ENCODE assay signal across 9 mouse cellular contexts in the genomic region with DNA sequence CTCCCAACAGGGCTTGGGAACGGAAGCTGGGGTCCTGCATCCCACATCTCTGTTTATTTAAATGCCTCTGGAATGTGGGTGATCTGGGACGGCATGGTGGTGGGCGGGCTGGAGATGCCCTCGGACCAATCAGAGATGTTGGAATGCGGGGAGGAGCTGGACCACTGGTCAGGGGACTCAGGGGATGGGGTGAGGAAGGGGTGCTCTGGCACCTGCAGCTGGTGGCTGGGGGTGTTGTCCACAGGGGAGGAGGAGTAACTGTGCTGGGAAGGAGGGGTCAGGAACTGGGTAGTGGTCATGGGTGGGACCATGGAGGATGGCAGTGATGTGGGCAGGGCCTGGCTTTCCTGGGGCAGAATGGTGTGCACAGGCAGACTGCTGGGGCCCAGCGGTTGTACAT. TPM values are rescaled to one million over a fixed set of nuclear protein-coding genes. Genes with fewer than 3 reads are reported as not detected.
DNase-seq lines count a peak whose midpoint lies in the region; ATAC-seq and TF ChIP-seq lines count a peak whose summit lies in the region.
"Had no signal": no experiment of that assay in that cellular context is flagged by ENCODE, and none has a peak within 500 bp of the region (broad histone marks: within the 10 kb centered on the region; RNA-seq: fewer than 3 reads in every experiment).

No protein-coding gene starts in this region.

- ATAC-seq in forebrain, embryonic 13.5 days: no peak
- 0 out of 2 replicates have a peak, but pooled peaks have one; percentile 25 for ATAC-seq in neural tube, embryonic 12.5 days (ENCODE audit: low FRiP score, low read depth)
- no peak for ATAC-seq in limb, embryonic 15.5 days (ENCODE audit: insufficient number of reproducible peaks, low FRiP score, low TSS enrichment, low read depth)
- peak; percentile 13; the same call in 1 of the 2 replicates for ATAC-seq in stomach, postnatal 0 days (ENCODE audit: low FRiP score, low TSS enrichment)
- no peak for ATAC-seq in CD4-positive, CD25-positive, alpha-beta regulatory T cell, adult 4 months

- no peak overlapping the region for H3K4me3 ChIP-seq in forebrain, embryonic 10.5 days
- H3K4me3 ChIP-seq in forebrain, embryonic 13.5 days: no peak overlapping the region
- H3K4me3 ChIP-seq in neural tube, embryonic 12.5 days: no peak overlapping the region
- H3K4me3 ChIP-seq in limb, embryonic 15.5 days: no peak overlapping the region
- H3K4me3 ChIP-seq in stomach, postnatal 0 days (ENCODE audit: low read depth, low read length): no peak overlapping the region

- DNase-seq in forebrain, embryonic 10.5 days (ENCODE audit: extremely low spot score, low spot score): no peak
- DNase-seq in neural tube, embryonic 10.5 days (ENCODE audit: extremely low spot score, low spot score): no peak
- DNase-seq in stomach, postnatal 0 days (ENCODE audit: low spot score): no peak
- no peak for DNase-seq in gastrocnemius, adult 8-10 months (ENCODE audit: low spot score in 2 of 2)

- no peak overlapping the region for H3K9ac ChIP-seq in forebrain, embryonic 13.5 days
- H3K9ac ChIP-seq in neural tube, embryonic 12.5 days: no peak overlapping the region
- H3K9ac ChIP-seq in limb, embryonic 15.5 days: no peak overlapping the region
- no peak overlapping the region; the same call in 1 of the 2 replicates for H3K9ac ChIP-seq in stomach, postnatal 0 days (ENCODE audit: low read length)

- no peak for TF ChIP-seq EP300 in stomach, postnatal 0 days (optimal IDR thresholded peaks at IDR 0.05)

- no peaks in the 10 kb centered on the region for H3K27me3 ChIP-seq in forebrain, embryonic 10.5 days (ENCODE audit: poor library complexity, severe bottlenecking)
- no peaks in the 10 kb centered on the region for H3K27me3 ChIP-seq in forebrain, embryonic 13.5 days
- no peaks in the 10 kb centered on the region; the same call in 1 of the 2 replicates for H3K27me3 ChIP-seq in neural tube, embryonic 12.5 days (replicated peaks)
- H3K27me3 ChIP-seq in limb, embryonic 15.5 days: no peaks in the 10 kb centered on the region
- H3K27me3 ChIP-seq in stomach, postnatal 0 days (ENCODE audit: control insufficient read depth, insufficient read depth, low read length): no peaks in the 10 kb centered on the region

- H3K27ac ChIP-seq in forebrain, embryonic 10.5 days: peak overlapping the region; percentile 44
- no peak overlapping the region for H3K27ac ChIP-seq in forebrain, embryonic 13.5 days
- no peak overlapping the region for H3K27ac ChIP-seq in neural tube, embryonic 12.5 days
- H3K27ac ChIP-seq in limb, embryonic 15.5 days: 0 out of 2 replicates have a peak overlapping the region, but pooled peaks have one; percentile 11
- H3K27ac ChIP-seq in stomach, postnatal 0 days (replicated peaks): peak overlapping the region; percentile 30
- H3K27ac ChIP-seq: macrophage had no signal

- TF ChIP-seq CTCF in stomach, postnatal 0 days (IDR thresholded peaks at IDR 0.05; ENCODE audit: low read depth): no peak

- peaks cover 73% of the 10 kb centered on the region for H3K36me3 ChIP-seq in forebrain, embryonic 10.5 days (replicated peaks)
- H3K36me3 ChIP-seq in forebrain, embryonic 13.5 days (ENCODE audit: poor library complexity, severe bottlenecking): peaks cover 68% of the 10 kb centered on the region
- H3K36me3 ChIP-seq in neural tube, embryonic 12.5 days: peaks cover 58% of the 10 kb centered on the region
- peaks cover 64% of the 10 kb centered on the region for H3K36me3 ChIP-seq in limb, embryonic 15.5 days
- H3K36me3 ChIP-seq in stomach, postnatal 0 days (ENCODE audit: control insufficient read depth, insufficient read depth, low read length): peaks cover 30% of the 10 kb centered on the region

- H3K4me1 ChIP-seq in forebrain, embryonic 10.5 days: peaks cover 29% of the 10 kb centered on the region
- 0 out of 2 replicates have a peak, but pooled peaks cover 3% of the 10 kb centered on the region for H3K4me1 ChIP-seq in forebrain, embryonic 13.5 days
- peaks cover 12% of the 10 kb centered on the region for H3K4me1 ChIP-seq in neural tube, embryonic 12.5 days
- H3K4me1 ChIP-seq in limb, embryonic 15.5 days: peaks cover 25% of the 10 kb centered on the region
- peaks cover 3% of the 10 kb centered on the region; the same call in 1 of the 2 replicates for H3K4me1 ChIP-seq in stomach, postnatal 0 days (replicated peaks; ENCODE audit: control insufficient read depth, insufficient read depth)

- H3K4me2 ChIP-seq in forebrain, embryonic 13.5 days: no peak overlapping the region
- H3K4me2 ChIP-seq in neural tube, embryonic 12.5 days (replicated peaks): no peak overlapping the region
- H3K4me2 ChIP-seq in limb, embryonic 15.5 days: no peak overlapping the region
- no peak overlapping the region for H3K4me2 ChIP-seq in stomach, postnatal 0 days (replicated peaks; ENCODE audit: low read depth)

- WGBS in forebrain, embryonic 10.5 days: 35% methylated on average over 6 of the region's 6 CpGs
- 42% methylated on average over 6 of the region's 6 CpGs for WGBS in forebrain, embryonic 13.5 days
- 52% methylated on average over 6 of the region's 6 CpGs for WGBS in neural tube, embryonic 12.5 days
- 48% methylated on average over 6 of the region's 6 CpGs for WGBS in limb, embryonic 15.5 days
- 32% methylated on average over 6 of the region's 6 CpGs for WGBS in stomach, postnatal 0 days

- no peaks in the 10 kb centered on the region for H3K9me3 ChIP-seq in forebrain, embryonic 10.5 days
- no peaks in the 10 kb centered on the region for H3K9me3 ChIP-seq in forebrain, embryonic 13.5 days (replicated peaks)
- no peaks in the 10 kb centered on the region for H3K9me3 ChIP-seq in neural tube, embryonic 12.5 days
- H3K9me3 ChIP-seq in limb, embryonic 15.5 days: no peaks in the 10 kb centered on the region
- H3K9me3 ChIP-seq in stomach, postnatal 0 days (ENCODE audit: control insufficient read depth, low read length): no peaks in the 10 kb centered on the region

RNA-seq across cellular contexts. Expression of gene Sec16a, which starts 14.5 kb away (rescaled TPM):
- 27.0 and 29.8 TPM in 2 replicates for polyA plus RNA-seq in forebrain, embryonic 10.5 days (2016; fragmentation: Nextera tagmentation; extraction: Ambion mirVana)
- 16.9 and 22.5 TPM in 2 replicates for polyA plus RNA-seq in forebrain, embryonic 13.5 days (2015; fragmentation: Nextera tagmentation; extraction: Ambion mirVana)
- 26.0 and 26.3 TPM in 2 replicates for polyA plus RNA-seq in neural tube, embryonic 12.5 days (2016; fragmentation: Nextera tagmentation; extraction: Ambion mirVana)
- 26.2 and 30.5 TPM in 2 replicates for polyA plus RNA-seq in limb, embryonic 15.5 days (2015; fragmentation: Nextera tagmentation; extraction: Ambion mirVana)
- 10.6 and 11.7 TPM in 2 replicates for polyA plus RNA-seq in stomach, postnatal 0 days (2015; fragmentation: Nextera tagmentation; extraction: Ambion mirVana)
- polyA plus RNA-seq in CD4-positive, CD25-positive, alpha-beta regulatory T cell, adult 4 months (2017; shearing (Covaris generic)): 10 to 100 TPM; 24.8 to 31.7 TPM
- total RNA-seq in gastrocnemius, adult 8-10 months (2022): 10 to 100 TPM; 22.2 to 26.6 (median 24.3) TPM

RNA-seq across cellular contexts. Expression of gene Inpp5e, which starts 50.5 kb away (rescaled TPM):
- 24.6 and 25.5 TPM in 2 replicates for polyA plus RNA-seq in forebrain, embryonic 10.5 days (2016; fragmentation: Nextera tagmentation; extraction: Ambion mirVana)
- 18.9 and 19.8 TPM in 2 replicates for polyA plus RNA-seq in forebrain, embryonic 13.5 days (2015; fragmentation: Nextera tagmentation; extraction: Ambion mirVana)
- 29.7 and 32.7 TPM in 2 replicates for polyA plus RNA-seq in neural tube, embryonic 12.5 days (2016; fragmentation: Nextera tagmentation; extraction: Ambion mirVana)
- polyA plus RNA-seq in limb, embryonic 15.5 days (2015; fragmentation: Nextera tagmentation; extraction: Ambion mirVana): 17.1 and 19.6 TPM in 2 replicates
- 6.3 and 7.7 TPM in 2 replicates for polyA plus RNA-seq in stomach, postnatal 0 days (2015; fragmentation: Nextera tagmentation; extraction: Ambion mirVana)
- 10 to 100 TPM in 1 of 2 experiments, 1 to 10 TPM in 1; 9.7 to 17.9 TPM for polyA plus RNA-seq in CD4-positive, CD25-positive, alpha-beta regulatory T cell, adult 4 months (2017; shearing (Covaris generic))
- 1 to 10 TPM; 9.0 to 9.6 (median 9.2) TPM for total RNA-seq in gastrocnemius, adult 8-10 months (2022)

RNA-seq across cellular contexts. Expression of gene Notch1, which starts 57.0 kb away (rescaled TPM):
- polyA plus RNA-seq in forebrain, embryonic 10.5 days (2016; fragmentation: Nextera tagmentation; extraction: Ambion mirVana): 25.4 and 26.7 TPM in 2 replicates
- 28.1 and 32.8 TPM in 2 replicates for polyA plus RNA-seq in forebrain, embryonic 13.5 days (2015; fragmentation: Nextera tagmentation; extraction: Ambion mirVana)
- polyA plus RNA-seq in neural tube, embryonic 12.5 days (2016; fragmentation: Nextera tagmentation; extraction: Ambion mirVana): 44.7 and 48.2 TPM in 2 replicates
- 23.1 and 24.3 TPM in 2 replicates for polyA plus RNA-seq in limb, embryonic 15.5 days (2015; fragmentation: Nextera tagmentation; extraction: Ambion mirVana)
- polyA plus RNA-seq in stomach, postnatal 0 days (2015; fragmentation: Nextera tagmentation; extraction: Ambion mirVana): 4.8 and 5.6 TPM in 2 replicates
- 10 to 100 TPM; 21.9 to 33.0 TPM for polyA plus RNA-seq in CD4-positive, CD25-positive, alpha-beta regulatory T cell, adult 4 months (2017; shearing (Covaris generic))
- total RNA-seq in gastrocnemius, adult 8-10 months (2022): 1 to 10 TPM; 4.9 to 7.0 (median 5.2) TPM

Comparison
In these comparisons a context has a peak if more than half of its experiments do, and no peak if none do; other contexts are left out.
1. H3K27ac ChIP-seq: peak in forebrain, embryonic 10.5 days (single experiment), limb, embryonic 15.5 days (single experiment) and stomach, postnatal 0 days (single experiment); none in forebrain, embryonic 13.5 days (single experiment) and neural tube, embryonic 12.5 days (single experiment).
2. ATAC-seq: peak in neural tube, embryonic 12.5 days (single experiment) and stomach, postnatal 0 days (single experiment); none in forebrain, embryonic 13.5 days (single experiment), limb, embryonic 15.5 days (single experiment) and CD4-positive, CD25-positive, alpha-beta regulatory T cell, adult 4 months (single experiment).